Mouse (Mus musculus) ES-Bruce4 (cell line): ENCODE measurements around the gene Use1.

ENCODE experiments used
- CTCF ChIP-seq: IDR thresholded peaks from one replicate; pipeline ENCODE4 v1.8.1; 2011; ENCODE audit warnings: low read depth, low read length
- EP300 ChIP-seq: IDR thresholded peaks from 2 replicates; pipeline ENCODE4 v1.6.1; 2011; ENCODE audit warnings: low read depth, low read length; ENCODE audit not compliant: insufficient read depth
- POLR2A ChIP-seq: IDR thresholded peaks from one replicate; pipeline ENCODE4 v1.8.1; 2011; ENCODE audit warnings: low read length; ENCODE audit not compliant: insufficient read depth

DNA sequence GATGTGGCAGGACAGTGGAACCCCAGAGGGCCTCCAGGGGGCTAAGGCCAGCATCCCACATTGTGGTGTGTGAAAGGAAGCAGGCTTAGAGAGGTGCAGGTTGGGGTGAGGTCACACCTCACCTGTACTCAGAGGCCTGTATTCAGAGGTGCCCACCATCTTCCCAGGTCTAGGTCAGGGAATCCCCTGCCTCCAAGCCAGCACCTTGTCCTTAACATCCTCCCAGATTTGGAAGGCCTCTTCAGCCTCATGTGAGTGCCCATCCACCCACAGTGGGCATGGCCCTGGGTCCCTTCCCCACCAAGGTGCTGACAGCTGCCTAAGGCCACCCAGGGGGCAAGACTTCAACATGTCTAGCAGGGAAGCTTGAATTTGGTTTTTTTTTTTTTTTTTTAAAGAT is 34.8 kb downstream of the Use1 start:
- TF ChIP-seq POLR2A (no peak), CTCF (no peak), EP300 (no peak)
